Mouse (Mus musculus): ENCODE results near the gene Smarce1.
"Not testable (repeated sequence)": the region's sequence is repeated elsewhere in the genome, so short reads cannot be mapped to it uniquely, and the experiment has no call there.

The Smarce1 gene

DNA sequence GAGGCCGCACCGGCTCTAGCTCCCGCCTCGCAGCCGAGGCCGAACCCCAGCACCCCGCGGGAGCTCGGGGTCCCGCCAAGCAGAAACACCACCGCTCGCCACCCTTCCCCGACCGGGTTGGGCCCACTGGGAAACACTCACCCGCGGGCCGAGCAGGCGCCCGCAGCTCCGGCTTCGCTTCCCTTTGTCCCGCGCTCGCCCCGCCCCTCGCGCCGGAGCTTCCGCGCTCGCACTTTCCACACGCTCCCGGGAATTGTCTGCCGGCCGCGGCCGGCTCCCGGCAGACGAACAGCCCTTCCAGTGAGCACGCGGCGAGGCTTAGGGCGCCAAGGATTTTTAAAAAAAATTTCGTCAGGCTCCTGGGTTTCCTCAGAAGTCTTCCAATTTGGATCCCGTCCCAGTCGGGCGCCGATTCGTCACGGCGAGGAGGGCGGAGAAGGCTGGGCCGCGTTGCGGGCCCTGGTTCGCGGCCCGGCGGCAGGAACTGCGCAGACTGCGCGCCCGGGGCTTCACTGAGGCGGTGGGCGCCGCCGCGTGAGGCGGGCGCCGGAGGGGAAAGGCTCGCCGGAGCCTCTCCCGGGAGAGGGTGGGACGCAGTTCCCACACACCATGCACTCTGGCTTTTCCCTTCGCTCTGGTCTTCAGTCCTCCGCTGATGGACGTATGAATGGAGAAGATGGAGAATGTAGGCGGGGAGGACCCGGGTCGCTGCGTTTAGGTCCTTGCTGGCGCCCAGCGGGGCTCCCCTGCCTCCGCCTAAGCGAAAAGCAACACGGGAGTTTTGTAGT is at the start of gene Smarce1:
Gene Smarce1 (minus strand): TSS at position 757 of the 788 bp plus-strand sequence.
- DNase-seq (ENCODE audit: low spot score), result peak; percentile 77

DNA sequence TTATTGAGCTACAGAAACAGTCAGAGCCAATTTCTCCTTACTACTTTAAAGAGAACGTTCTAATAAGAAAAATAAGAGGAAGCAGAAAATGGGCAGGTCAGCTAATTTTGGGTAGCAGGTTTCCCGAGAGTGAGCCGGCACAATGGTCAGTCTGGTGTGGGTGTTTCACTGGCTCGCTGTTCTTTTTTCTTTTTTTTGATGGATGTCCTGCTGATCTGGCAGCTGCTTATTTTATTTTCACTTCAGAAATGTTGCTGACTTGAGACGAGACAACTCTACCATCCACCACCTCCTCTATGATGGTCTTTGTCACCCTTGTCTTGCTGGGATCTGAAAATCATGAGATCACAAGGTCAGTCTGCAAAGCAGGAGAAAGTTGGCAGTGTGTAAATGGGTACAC is 49.2 kb upstream of the Smarce1 start:
- no peak for DNase-seq (ENCODE audit: low spot score)

DNA sequence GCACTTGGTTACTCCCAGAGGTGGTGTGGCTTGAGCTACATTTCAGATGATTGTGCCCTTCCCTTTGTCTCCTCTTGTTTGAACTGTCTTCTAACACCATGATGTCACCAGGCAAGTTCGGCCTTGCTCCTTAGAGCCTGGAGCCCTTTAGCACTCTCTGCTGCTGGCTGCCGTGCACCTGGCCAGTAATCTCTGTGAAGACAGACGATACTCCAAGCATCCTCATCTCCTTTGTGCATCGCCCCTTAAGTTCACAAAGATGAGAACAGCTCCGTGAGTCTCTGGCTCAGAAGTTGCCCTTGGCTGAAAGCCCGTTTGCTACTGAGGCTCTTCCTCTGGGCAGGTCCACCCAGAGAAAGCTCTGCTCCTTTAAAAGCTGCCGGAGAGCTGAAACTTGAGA is 46.0 kb upstream of the Smarce1 start:
- DNase-seq (ENCODE audit: low spot score), result no peak

DNA sequence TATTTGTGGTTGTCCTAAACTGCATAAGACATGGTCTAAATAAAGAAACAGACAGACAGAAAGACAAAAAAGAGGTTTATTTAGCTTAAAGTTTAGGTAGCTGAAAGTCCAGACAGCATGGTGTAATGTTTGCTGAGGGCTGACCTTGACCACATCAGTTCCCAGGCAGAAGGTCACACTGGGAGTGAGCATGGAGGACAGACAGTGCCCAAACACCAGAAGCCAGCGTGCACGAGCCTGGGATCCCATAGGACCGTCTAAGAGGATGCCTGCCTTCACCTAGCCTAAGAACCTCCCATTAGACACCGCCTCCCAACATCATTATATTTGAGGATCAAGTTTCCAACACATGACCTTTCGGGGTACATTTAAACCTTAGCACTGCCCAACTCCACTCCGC is 44.8 kb upstream of the Smarce1 start:
- no peak for DNase-seq (ENCODE audit: low spot score)

DNA sequence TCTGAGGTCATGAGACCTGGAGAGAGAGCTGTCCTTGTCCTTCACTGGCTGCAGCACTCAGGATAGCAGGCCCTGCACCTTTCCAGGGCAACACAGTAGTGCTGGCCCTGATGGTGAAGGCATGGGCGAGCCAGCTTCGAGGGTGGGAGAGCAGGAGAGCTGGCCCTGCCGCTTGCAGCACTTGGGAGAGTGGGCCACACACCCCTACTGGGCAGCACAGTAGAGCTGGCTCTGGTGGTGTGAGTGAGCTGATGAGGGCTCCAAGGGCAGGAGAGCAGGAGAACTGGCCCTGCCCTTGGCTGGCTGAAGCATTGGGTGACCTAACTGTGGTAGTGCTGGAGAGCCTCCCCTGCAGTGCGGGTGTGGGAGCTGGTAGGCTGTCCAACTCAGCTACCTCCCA is 41.9 kb upstream of the Smarce1 start:
- DNase-seq (ENCODE audit: low spot score), result no peak

DNA sequence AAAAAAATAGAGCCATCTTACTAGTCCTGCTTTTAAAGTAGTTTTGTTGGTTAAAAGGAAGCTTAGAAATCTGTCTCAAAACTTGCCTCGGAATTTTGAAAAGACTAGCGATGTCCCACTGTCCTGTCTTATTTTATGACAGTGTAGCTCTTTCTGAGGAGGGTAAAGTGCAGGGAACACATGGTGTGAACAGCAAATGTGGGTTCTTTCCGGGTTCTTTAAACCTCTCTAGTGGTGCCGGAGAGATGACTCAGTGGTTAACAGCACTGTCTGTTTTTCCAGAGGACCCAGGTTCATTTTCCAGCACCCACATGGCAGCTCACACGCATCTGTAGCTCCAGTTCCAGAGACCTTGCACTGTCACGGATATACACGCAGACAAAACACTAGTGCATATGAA is 38.4 kb upstream of the Smarce1 start:
- DNase-seq (ENCODE audit: low spot score), result no peak

DNA sequence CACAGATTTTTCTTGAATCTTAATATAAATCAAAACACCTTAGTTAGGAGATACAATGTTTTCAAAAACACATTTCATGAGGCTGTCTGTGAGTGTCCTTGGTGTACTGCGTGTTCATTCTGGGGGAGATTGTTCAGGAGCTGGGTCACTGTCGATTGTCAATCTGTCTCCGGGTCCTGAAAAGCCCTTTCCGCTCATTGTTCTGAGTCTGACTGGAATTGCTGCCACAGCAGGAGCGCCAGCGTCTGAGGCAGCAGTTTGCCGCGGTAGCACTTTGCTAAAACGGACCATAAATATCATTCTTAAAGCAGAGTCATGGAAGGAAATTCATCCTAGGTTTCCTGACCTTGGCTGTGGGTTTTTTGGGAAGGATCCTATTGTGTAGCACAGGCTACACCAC is 35.0 kb upstream of the Smarce1 start:
- DNase-seq (ENCODE audit: low spot score), result no peak

DNA sequence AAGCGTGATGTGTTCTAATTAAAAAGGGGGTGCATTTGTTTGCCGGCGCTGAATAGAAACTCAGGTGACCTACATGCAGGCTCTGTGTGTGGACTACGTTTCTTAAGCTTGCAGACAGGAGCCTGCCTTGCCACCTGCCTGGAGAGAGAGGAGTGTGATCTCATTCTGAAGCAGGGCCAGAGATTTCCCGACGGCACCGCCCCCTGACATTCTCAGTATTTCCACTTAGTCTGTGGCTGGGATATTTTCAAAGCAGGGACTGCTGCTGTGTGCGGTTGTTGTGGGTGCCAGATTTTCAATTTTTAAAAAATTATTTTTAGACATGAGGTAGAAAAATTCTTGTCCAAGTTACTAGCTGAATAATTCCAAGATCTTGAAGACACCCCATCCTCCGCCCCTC is 34.4 kb upstream of the Smarce1 start:
- no peak for DNase-seq (ENCODE audit: low spot score)

DNA sequence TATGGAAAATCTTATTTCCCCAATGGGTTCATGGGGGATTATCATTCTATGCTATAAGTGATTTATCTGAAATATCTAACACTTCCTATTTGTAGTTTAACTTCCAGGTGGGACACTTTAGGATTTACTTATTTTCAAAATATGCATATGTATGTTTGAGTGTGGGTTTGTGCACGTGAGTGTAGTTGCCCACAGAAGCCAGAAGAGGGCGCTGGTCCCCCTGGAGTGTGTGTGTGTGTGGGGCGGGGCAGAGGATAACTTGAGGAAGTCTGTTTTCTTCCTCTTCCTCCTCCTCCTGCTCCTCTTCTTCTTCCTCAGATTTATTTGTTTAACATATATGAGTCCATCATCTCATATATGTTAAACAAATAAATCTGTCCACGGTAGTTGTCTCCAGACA is 25.4 kb upstream of the Smarce1 start:
- no peak for DNase-seq (ENCODE audit: low spot score)

DNA sequence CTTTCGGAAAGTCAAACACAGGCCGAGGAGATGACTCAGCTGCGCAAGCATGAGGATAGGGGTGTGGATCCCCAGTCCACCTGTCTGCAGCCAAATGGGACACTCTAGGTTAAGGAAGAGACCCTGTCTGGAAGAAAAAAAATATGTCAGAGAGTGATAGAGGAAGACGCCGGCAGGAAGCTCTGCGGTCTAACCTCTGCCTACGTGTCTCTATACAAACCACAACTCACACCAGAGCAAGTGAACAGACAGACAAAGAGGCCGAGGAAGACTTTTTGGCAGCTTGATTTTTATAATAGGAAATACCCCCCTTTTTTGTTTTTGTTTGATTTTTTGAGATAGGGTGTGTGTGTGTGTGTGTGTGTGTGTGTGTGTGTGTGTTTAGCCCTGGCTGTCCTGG is 24.5 kb upstream of the Smarce1 start:
- peak; percentile 68 for DNase-seq (ENCODE audit: low spot score)

DNA sequence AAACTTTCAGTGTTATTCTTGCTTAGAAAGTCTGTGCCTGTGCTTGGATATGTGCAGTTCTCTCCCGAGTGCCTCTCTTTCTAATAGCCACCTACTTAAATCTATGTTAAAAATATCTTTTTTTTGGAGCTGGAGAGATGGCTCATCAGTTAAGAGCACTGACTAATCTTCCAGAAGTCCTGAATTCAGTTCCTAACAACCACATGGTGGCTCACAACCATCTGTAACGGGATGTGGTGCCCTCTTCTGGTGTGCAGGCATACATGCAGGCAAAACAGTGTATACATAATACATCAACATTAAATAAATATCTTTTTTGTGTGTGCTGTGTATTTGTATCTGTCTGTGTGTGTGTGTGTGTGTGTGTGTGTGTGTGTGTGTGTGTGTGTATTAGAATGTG is 23.1 kb upstream of the Smarce1 start:
- DNase-seq (ENCODE audit: low spot score), result no peak

DNA sequence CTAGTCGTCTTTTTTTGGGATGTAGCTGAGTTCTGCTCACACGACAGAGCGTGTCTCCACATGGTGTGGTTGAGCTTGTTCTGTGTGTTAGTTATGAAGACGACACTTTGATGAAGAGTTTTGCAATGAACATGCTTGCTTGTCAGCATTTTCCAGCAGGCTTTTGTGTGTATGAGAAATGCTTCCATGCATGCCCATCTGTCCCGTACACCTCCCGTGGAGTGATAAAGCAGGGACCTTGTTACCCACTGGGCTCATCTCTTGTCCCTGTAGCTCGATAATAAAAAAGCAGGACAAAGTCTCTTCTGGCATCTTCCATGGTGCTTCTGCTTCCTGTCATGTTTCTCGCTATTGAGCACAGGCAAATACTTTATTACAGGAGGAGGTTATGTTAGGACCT is 21.9 kb upstream of the Smarce1 start:
- DNase-seq (ENCODE audit: low spot score), result no peak

DNA sequence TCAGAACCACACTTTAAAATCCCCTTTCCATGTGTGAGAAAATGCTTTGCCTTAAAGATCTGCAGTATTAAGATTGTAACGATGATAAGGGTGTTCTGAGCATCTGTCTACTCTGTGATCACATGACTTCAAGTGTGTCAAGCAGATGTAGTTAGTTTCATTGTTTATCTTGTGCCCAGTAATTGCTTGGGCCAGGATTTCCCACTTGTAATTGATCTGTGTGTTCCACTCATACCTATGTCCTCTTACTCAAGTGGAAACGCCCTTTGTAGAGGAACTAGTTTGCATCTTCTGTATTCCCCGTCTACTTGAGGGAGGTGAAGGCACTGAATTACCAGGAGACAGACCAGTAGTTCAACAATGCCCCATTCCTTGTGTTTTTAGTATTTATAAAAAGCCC is 19.8 kb upstream of the Smarce1 start:
- no peak for DNase-seq (ENCODE audit: low spot score)

DNA sequence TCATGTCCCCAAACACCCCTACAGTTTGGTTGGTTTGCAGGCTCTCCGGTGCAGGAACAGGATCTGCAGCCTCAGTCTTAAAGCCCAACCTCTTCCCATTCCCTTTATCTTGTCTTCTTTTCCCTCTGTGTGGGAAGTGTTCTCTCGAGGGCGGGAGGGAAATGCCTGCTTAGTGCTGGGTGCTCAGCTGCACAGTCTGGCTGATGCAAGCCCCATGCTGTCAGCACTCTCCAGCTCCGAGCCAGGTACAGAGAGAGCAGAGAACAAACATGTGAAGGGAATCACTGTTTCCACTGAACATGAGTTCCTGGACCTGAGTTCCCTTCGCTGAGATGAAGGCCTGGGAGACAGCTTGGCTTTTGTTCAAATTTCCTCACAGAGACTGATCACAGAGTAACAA is 19.4 kb upstream of the Smarce1 start:
- DNase-seq (ENCODE audit: low spot score), result no peak

DNA sequence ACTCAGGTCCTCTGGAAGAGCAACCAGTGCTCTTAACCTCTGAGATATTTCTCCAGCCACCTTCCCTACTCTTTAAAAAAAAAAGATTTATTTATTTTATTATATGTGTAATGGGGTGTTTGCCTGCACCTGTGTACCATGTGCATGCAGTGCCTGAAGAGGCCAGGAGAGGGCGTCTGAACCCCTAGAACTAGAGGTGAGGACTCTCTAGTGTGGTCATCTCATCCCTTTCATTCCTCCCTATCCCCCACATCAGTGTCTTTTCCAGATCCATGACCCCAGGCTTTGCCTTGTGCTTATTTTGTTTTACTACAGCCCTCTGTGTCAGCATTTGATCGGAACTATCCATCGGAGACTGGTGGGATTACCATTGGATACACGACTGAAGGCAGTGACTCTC is 18.3 kb upstream of the Smarce1 start:
- peak; percentile 16 for DNase-seq (ENCODE audit: low spot score)

DNA sequence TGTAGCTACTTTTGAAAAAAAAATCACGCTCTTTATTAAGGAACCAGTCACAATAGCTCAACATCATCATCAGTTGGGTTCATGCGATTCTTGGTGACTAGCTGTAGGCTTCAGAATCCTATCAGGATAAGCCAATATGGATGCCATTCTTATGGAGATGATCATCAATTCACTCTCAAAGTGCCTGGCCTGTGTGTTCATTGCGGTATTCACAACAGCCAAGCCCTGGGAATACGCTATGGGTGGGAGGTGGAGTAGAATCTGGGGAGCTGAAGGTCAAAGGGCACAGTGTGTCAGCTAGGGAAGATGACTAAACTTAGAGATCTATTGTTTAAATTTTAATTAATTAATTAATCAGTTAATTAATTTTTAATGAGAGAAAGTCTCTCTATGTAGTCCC is 17.1 kb upstream of the Smarce1 start:
- DNase-seq (ENCODE audit: low spot score), result no peak

DNA sequence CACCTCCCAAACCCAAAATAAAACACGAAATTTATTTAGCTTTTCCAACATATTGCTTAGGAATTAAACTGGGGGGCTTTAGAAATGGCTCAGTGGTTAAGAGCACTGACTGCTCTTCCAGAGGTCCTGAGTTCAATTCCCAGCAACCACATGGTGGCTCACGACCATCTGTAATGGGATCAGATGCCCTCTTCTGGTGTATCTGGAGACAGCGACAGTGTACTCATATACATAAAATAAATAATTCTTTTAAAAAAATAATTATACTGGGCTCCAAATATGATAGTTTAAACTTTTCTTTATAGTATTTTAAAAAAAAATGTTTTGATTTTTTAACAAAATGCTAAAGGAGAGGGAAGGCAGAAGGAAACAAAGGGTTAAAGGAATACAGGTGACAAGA is 13.7 kb upstream of the Smarce1 start:
- not testable (repeated sequence) for DNase-seq (ENCODE audit: low spot score)

DNA sequence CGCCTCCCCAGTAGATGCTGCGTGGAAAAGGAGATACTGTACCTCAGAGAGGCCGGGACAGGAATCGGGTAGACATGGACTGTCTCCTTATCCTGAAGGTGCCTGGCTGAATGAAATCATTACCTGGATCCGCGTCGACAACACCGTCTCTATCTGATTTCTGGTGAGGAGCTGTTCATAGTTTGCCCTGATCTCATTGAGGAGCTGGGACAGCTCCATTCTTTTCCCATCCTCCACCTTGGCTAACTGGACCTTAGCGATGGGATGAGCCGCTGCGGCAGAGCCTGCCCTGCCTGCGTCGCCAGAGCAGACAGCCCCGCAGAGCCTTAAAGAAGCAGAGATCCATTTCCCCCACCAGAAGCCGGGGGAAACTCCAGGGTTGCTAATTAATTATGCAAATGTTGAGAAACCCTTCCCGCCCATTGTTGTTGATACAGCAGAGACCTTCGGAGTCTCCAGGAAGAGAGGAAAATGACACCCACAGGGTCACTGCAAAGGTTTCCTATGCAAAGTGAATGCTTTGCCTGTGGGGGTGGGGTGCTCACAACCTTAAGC is 13.1 kb upstream of the Smarce1 start, which contains the start of gene Krt222:
Gene Krt222 (minus strand): TSS at position 266 of the 555 bp plus-strand sequence.
- no peak for DNase-seq (ENCODE audit: low spot score)

DNA sequence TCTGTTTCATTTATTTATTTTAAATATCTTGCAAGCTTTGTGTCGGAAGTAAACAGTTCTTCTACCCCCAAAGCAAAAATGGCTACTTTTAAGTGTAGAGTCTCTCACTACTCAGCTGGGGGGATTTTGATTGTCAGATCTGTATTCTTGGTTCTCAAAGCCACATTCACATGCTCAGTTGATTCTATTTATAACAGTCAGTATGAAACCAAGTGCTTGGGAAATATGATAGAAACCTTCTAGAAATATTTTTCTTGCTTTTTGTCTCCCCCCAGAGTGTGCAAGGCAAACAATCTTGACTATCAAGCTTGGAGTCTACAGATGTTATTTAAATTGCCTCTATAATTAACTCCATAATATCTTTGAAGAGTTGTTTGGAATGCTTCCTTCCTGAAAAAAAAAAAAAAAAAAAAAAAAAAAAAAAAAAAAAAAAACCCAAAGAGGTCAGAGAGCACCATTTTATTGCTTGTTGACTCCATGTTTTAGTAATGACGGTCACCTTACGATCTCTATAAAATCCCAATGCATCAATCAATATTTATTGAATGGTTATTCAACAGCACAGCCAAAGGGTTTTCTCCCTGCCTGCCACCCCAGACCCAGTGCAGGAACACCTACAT is 12.5 kb upstream of the Smarce1 start:
- no peak for DNase-seq (ENCODE audit: low spot score)

DNA sequence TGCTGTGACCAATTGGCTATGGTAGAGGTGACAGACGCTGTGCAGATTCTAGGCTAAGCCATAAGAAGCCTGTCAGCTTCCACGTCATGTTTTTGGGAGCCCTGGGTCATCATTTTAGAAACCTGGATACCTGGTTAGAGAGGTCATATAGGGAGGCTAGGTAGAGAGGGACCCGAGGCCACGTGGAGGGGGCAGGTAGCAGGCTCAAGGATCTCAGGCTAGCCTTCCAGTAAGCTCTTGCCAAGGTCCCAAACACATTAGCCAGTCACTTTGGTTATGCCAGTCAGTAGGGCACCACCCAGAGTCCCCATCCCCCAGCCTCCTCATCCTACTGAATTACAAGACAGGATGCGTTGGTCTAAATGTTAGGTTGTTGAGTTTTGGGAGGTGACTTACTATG is 11.2 kb upstream of the Smarce1 start:
- no peak for DNase-seq (ENCODE audit: low spot score)

DNA sequence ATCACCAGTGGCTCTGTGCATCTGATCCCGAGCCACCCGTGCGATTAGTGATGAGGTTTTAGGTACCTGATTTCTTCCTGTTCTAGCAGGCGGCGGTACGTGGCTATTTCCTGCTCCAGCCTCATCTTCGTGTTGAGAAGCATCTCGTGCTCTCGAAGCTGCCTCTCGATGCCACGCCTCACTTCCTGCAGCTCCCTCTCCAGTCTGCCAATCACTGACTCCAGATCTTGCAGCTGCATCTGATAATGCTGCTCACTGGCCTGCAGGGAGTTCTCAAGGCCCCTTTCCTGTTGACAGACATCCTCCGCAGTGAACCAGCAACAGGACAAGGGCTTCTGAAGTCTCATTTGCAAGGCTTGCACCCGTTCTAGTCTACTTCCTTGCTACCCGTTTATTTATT is 7.7 kb upstream of the Smarce1 start:
- peak; percentile 94 for DNase-seq (ENCODE audit: low spot score)

DNA sequence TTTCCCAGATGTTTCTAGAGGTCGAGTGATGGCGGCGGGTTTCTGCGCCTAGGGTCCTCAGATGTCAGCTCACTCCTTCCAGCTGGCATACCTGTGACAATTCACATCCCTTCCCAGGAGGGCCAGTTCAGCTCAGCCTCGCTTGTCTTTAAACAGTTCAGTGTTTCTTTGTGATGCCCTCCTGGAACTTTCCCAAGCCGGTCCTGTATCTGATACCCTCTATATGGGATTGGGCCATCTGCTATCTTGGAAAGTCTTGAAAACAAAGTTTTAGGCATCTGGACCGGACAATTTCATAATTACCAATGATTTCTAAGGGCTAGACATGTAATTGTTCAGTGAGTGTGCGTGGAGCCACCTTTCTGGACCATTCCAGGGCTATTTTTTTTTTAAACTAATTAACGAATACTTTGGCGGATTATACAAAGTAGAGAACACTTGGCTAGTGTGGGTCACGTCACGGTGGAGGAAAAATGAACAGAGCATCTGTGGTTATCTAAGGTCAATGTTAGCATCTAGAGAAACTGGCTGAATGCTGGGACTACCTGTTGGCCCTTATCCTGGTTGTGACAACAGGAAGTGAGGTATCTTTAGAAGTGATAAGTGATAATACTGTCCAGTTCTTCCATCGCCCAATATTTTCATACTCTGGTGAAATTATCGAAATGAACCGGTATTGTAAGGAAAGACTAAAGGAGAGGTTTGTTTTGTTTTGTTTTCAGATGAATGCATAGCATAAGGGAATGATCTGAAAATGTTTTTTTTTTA is 416 bp upstream of the Smarce1 start:
- DNase-seq (ENCODE audit: low spot score), result no peak

Measured in T-cell, adult 2 months (primary cell).